Mouse (Mus musculus) inflammation-experienced regulatory T-cells (primary cell): ENCODE data around the gene Olfr267. TPM values are rescaled to one million over a fixed set of nuclear protein-coding genes. Genes with fewer than 3 reads are reported as not detected.

Source experiments
- polyA plus RNA-seq, 2 experiments: library from polyadenylated mRNA; unstranded; fragments of 100-300 nt; shearing (Covaris generic); gene quantifications; one replicate each; pipeline ENCODE4 v1.2.1; 2017

The Olfr267 gene
- not detected for polyA plus RNA-seq

DNA sequence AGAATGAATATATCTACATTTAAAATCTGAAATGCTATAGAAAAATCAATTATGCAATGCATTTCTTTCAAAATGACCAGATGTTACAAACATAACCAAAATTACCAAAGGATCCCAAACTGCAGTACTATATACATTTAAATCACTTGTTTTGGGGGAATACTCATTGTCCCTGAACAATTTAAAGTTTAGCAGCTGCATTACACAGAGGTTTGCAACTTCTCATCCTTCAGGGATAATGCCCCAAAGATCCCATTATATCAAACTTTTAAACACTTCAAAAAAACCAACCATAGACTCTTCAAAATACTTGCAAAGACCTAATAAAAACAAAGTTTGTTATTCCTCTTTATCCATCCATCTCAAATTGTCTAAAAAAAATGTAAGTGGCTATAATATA is at the start of gene Olfr267:
Gene Olfr267 (minus strand): TSS at position 101 of the 400 bp plus-strand sequence.

Other genes starting within 250 kb of the Olfr267 start
- under 1 TPM; 0.06 to 0.58 TPM for gene Lpar1, start 233.8 kb downstream of the Olfr267 start, polyA plus RNA-seq
- gene Ecpas, start 125.0 kb upstream of the Olfr267 start, polyA plus RNA-seq = 10 to 100 TPM; 45.0 to 61.3 TPM
- not detected for gene Zkscan16, start 155.9 kb upstream of the Olfr267 start, polyA plus RNA-seq
- gene Ptgr1, start 199.4 kb upstream of the Olfr267 start, polyA plus RNA-seq = under 1 TPM in 1 of 2 experiments, not detected in 1; 0.13 TPM
- 1 to 10 TPM; 7.3 TPM for gene Dnajc25, start 207.3 kb upstream of the Olfr267 start, polyA plus RNA-seq
- 1 to 10 TPM; 5.6 to 6.1 TPM for gene Gm20503, start 215.5 kb upstream of the Olfr267 start, polyA plus RNA-seq
- gene Gng10, start 247.4 kb upstream of the Olfr267 start, polyA plus RNA-seq = 100 to 1,000 TPM; 102 to 124 TPM